Mouse (Mus musculus): ENCODE results near the gene 1700025G04Rik.

Gene 1700025G04Rik

DNA sequence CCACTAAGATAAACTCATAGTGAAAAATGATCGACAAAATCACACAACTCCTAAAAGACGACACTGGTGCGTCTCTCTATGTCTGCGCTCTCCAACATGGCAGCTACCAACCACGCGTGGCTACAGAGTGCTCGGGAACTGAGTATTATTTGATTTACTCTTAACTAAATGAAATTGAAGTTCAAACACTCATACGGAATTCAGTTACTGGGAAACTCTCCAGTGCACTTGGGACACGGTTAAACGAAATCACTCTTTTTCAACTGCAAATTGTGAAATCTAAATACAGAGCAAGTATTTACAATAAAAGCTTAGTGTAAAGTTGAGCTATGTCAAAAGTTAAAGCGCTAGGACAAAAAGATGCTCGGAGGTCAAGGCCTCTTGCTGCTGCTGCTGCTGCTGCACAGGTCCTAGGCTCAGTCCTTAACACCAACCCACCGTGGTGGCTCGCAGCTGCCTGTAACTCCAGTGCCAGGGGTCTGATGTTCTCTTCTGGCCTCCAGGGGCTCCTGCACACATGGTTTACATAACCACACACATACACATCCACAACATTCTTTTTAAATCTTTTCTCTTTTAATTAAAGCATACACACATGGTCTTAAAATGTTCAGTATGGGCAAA is 13.6 kb downstream of the 1700025G04Rik start:
- DNase-seq (ENCODE audit: low spot score): no peak

DNA sequence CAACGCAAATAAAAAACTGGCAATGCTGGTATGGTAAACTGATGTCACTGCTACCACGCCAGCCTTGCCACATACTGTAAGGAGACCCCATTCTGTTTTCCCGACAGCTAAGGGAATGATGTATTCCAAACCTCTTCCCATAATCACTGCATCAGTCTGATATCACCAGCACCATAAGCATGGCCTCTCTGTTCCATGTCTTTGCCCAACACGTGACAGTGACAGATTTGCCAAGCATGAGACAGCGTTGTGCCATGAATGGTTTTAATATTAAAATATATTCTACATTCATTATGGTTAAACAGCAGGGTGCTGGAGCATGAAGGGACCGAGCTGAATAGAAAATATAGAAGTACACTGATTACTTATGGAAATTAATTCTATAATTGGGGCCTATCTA is 14.2 kb downstream of the 1700025G04Rik start:
- no peak for DNase-seq (ENCODE audit: low spot score)

DNA sequence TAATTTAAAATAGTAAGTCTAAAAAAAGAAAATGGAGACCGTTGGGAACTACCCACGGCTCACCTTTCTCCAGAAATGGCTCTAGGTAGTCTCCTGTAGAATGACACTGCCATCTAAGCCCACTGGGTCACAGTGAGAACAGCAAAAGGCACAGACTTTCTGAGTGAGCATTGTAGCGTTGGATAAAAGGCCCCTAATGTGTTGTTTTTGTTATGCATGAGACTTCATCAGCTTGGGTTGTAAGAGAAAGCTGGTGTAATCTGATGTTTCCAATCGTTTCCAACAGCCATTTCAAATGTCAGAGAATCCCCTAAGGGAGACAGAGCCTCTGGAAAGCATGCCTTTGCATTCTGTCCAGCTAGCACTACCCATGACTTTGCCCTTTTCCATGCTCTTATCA is 19.5 kb downstream of the 1700025G04Rik start:
- DNase-seq (ENCODE audit: low spot score): no peak

DNA sequence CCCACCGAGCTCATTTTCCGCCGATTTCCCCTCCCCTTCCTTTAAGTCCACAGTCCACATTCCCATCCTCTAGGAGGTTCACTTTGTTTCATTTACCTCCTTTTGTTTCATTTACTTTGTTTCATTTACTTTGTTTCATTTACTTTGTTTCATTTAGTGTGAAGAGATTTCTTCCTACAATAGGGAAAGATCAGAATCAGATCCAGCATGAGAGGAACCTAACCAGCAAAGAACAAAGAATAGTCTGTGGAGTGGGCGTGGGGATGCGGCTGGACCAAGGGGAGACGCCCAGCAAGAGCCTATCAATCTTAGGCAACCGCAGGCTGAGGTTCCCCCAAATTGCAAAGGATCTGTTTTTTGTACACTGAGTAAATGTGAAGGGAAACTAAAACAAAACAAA is 20.2 kb downstream of the 1700025G04Rik start:
- DNase-seq (ENCODE audit: low spot score): no peak

DNA sequence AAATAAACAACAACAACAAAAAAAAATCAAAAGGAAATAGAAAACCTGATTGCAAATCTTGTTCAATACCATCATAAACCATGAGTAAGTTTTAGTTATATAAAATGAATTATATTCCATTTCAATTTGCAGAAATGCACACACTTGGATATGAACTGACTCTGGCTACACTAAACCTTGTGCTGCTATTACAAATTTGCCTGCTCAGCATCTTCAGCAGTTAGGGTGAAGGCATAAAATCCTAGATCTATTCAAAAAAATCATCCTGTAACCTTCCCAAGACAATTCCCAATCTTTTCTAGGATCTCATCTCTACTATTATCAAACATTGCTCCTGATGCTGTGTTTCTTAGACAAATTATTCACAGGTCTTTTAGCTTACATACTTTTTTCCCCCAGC is 22.0 kb downstream of the 1700025G04Rik start:
- DNase-seq (ENCODE audit: low spot score): no peak

DNA sequence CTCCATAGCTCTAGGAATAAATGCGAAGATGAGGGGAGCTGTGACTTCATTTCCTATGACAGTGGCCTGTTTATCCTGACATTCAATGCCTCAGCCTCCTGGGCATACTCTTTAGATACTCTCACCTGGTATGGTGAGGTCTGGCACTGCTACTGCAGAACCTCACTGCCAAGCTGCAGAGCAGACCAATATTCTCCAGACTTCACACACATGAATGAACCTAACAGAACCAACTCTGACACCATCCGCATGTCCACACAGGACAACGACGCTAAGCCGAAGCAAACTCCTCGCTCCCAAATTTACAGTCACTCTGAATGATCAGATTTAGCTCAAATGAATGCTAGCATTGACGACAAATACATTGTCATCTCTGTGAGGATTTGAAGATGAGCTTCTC is 24.4 kb downstream of the 1700025G04Rik start:
- DNase-seq (ENCODE audit: low spot score): no peak

DNA sequence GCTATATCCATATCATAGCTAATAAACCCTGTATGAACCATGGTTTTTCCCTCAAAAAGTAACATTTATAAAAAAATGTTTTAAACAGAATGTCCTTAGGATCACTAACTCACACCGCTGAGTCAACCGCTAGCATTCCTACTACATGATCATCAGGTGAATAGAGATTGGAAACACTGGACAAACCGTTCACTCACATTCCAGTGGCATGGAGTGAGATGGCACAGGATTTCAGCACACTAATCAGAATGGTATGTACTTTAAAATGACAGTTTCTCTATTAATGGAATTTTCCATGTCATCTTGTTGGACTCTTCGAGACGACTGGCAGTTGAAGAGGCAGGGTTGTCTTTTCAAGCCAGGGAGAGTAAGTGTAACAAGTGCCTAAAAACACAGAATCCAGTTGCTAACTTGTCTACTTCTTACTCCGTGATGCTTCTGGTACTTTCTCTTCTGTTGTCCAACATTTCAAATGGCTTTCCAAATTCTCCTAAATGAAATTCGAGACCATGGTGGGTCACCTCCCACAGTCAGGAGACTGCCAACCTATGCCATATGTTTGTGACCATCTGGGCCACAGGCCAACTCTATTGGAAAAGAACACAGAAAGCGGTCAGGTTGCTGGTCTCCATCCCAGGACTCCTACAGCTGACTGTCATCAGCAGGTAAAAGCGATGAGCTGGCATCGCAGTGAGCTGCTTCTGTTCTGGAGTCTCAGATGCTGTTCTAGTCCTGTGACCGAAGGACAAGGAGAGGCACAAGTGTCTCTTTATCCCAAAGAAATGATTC is 26.4 kb downstream of the 1700025G04Rik start:
- no peak for DNase-seq (ENCODE audit: low spot score)

DNA sequence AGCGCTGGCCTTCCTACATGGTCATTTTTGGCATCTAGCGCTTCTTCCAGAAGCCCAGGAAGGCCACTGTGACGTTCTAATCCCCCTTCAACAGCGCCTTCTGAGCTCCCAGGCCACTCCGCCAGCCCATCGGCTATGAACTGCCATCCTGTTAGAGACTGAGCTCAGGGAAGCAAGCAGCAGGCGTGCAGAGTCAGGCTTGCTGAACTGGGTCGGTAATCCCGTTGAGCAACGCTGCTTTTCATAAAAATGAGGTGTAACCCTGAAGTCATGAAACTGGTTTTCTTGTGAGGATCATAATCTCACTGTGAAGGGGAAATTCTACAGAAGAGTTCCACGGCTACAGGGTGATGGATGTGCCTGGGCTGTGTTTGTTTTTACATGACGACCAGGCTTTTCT is 28.2 kb downstream of the 1700025G04Rik start:
- no peak for DNase-seq (ENCODE audit: low spot score)

DNA sequence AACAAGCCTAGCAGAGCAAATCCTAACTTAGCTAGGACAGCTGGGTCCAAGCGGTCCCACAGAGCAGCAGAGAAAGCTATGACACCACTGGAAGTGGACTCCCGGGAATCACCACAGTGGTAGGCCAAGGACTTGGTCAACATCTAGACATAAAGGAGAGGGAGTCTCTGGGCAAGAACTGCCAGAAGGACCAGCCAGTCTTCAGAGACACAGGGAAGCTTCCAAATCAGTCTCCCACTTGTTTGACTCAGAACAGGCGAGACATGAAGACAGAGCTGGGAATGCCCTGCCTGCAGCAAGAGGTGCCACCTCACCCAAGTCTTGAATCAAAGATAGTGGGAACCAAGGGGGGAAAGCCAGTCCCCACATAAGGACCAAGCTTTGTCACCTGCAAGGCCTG is 29.7 kb downstream of the 1700025G04Rik start:
- DNase-seq (ENCODE audit: low spot score): no peak

DNA sequence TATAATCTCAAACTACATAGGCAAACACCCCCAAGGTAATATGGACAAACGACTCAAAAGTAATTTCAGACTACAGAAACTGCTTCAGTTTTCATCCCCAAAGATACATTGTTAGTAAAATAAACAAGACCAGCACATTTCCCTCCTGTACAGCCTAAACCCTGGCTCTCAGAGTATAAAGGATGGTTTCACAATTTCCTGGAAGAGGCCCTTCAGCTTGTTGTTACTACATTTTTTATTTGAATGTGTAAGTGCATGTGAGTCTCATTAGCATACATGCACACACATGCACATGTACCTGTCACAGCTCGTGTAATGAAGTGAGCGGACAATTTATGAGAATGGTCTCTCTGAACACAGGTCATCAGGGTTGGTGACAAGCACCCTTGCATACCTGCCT is 31.1 kb downstream of the 1700025G04Rik start:
- DNase-seq (ENCODE audit: low spot score): no peak

DNA sequence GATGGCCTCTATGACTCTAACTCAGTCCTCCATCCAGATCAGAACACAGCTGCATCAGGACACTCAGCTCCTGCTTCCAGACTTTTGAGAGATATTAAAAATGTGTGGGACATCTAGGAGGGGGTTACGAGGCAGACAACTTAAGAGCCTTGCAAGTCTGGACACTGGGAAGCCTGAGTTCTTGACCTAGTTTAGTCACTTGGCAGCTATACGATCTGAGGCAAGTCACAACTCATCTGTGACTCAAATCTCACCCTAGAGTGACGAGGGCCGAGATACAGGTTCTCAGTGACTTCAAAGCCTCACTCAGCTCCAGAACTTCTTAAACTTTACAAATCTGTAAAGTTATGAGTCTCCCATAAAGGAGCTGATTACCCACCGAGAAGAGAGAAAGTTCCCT is 36.8 kb downstream of the 1700025G04Rik start:
- no peak for DNase-seq (ENCODE audit: low spot score)

DNA sequence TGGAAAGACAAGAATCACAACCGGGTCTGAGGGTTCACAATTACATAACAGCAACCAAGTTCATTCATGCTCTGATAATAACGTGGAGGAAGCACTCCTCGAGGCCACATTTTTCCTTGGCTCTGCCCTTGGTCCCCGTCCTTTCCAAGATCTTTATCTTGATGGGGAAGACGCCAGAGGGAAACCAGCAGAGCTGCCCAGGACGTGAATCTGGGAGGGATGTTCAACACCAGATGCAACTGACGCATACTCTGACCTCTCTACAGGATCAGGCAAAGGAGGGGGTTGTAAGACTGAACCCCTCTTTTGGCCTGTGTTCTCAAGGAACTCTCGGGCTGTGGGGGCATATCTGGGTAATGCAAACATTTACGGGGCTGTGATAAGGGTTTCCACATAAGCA is 38.1 kb downstream of the 1700025G04Rik start:
- DNase-seq (ENCODE audit: low spot score): peak; percentile 36

DNA sequence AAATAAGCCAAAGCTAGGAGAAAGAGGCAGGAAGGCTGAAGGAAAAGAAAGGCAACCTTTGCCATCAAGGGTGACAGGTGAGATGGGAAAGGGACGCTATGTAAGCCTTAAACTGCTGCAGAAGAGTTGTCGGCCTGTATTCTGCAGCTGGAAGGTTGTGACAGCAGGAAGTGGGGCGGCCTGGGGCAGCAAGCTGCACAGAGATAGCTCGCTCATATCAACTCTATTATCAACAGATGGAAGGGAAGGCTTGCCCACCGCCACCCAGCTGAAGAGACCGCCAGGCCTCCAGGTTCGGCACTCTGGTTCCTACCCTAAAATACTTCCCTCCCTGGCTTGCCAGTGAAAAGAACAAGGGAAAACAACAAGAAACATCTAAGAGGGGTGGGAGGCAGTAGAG is 39.9 kb downstream of the 1700025G04Rik start:
- no peak for DNase-seq (ENCODE audit: low spot score)

DNA sequence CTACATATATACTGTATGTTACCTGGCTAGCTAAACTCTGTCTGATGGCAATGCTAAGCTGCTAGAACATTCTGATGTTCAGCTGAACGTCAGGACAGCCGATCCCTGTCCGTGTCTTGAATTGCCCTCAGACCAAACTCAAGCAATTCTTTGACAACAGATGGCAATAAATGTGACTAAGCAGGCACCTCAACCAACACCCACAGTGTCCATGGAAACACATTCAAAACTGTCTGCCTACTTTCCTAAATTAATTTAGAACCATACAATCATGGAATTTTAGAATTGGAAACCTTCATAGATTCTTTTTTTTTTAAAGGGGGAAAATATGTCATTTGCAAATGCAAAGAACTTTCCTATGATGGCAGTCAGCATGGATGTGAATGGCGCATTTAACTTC is 41.6 kb downstream of the 1700025G04Rik start:
- DNase-seq (ENCODE audit: low spot score): no peak

DNA sequence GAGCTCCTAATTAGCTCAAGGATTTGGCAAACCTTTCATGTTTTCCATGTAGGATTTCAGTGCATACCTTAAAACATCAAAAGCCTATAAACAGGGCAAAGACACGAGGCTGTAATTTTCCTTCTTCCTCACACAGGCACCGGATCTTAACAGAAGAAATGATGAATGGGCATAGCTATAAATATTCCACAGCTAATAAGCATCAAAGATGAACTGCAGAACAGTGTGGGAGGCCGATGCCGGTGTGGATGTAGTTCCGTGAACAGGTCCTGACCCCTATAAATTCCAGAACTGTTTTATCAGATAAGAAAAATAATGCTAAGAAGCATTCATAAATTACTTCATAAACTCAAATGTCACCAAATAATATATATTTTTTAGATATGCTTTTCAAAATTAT is 42.5 kb downstream of the 1700025G04Rik start:
- DNase-seq (ENCODE audit: low spot score): no peak

DNA sequence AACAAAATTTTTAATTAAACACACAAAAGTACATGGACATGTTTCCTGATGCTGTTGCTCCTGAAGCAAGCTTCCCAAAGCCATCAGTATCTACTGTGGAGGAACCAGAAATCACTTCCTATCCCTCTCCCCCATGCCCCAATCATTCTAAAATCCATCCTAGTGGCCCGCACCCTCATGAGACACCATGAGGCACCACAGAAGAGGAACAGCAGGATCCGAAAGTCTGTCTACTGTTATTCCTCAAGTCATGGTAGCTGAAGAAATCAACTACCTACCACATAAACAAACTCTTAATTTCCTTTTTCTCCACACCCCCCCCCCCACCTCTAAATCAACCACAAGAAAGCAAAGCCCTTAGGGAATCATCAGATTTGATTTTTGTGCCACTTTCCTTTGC is 46.5 kb downstream of the 1700025G04Rik start:
- no peak for DNase-seq (ENCODE audit: low spot score)

DNA sequence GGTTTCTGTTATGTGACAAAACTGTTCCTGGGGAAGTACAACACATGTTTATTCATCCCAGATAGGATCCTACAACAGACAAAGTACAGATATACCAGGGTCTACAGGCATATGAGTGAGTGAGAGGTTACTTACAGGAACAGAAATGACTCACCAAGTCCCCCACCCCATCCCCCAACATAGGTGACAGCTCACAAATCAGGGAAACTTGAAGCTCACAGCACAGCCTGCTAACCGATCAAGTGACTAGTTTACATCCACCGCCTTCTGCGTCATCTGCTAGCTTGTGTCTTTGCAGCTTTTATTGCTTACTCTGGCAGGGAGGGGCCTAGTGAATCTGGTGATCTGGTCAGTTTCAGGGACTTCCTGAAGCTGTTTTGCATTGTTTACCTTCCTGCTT is 47.5 kb downstream of the 1700025G04Rik start:
- DNase-seq (ENCODE audit: low spot score): no peak

DNA sequence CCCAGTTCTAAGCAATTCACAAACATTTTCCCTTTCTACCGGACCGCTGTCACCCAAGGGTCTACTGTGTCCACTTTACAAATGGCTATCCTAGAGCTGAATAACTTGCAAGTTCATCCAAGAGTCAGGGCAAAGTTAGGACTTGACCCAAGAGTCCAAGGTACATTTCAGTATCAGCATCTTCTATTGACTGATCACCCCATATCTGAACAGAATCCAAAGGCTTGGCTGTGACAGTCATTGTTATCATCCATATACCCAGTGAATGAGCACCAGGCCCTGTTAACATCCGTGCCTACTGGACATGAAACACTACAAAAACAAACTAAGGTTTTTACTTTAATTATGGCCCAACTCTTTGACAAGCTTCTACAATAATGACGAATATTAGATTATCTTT is 48.9 kb downstream of the 1700025G04Rik start:
- no peak for DNase-seq (ENCODE audit: low spot score)

DNA sequence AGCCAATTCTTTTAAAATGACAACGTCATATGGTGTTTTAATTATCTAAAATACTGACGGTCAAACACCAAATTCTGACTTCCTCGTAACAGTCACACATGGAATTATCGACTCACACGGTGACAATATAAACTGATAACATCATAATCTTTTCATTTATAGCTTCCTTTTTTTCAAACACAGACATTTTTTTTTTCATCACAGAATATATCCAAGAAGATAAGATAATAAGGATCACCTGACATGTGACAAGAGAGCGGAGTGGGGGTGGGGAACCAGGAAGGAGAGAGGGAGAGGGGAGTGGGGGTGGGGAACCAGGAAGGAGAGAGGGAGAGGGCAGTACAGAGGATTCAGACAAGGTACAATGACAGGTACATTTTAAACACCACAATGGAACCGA is 49.9 kb downstream of the 1700025G04Rik start:
- no peak for DNase-seq (ENCODE audit: low spot score)

DNA sequence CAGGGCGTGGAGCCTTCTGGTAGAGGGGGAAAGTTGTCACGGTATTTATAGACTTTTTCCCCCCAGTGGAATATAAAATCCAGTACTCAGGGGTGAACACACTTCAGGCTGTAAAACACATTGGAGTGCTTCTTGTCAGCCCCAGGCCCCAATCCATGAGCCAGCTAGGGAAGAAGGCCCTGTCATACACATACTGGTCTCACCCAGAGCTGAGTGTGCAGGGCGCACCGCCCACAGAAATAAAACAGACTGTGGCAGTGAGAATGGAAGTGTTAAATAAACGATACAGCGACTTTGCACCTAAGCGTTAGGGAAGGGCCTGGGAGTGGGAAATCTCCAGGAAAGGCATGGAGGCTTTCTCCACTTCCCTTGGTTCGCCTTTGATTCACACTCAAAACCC is 50.3 kb downstream of the 1700025G04Rik start:
- no peak for DNase-seq (ENCODE audit: low spot score)

DNA sequence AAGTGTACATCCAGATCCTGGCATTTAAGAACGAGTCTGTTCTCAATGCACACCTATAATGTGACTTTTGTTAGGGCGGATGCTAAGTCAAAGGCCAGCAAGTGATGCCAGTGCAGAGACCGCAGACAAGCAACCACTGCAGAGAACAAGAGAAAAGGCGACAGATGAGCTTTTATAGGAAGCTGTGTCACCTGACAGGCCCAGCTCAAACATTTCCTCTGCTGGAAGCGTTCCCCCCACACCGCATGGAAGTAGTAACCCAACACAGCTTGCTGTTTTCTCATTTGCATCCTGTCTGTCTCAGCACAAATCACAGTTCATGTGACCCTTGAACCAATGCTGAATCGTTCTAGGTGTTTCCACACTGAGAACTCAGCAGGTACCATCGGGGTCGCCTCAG is 51.8 kb downstream of the 1700025G04Rik start:
- no peak for DNase-seq (ENCODE audit: low spot score)

DNA sequence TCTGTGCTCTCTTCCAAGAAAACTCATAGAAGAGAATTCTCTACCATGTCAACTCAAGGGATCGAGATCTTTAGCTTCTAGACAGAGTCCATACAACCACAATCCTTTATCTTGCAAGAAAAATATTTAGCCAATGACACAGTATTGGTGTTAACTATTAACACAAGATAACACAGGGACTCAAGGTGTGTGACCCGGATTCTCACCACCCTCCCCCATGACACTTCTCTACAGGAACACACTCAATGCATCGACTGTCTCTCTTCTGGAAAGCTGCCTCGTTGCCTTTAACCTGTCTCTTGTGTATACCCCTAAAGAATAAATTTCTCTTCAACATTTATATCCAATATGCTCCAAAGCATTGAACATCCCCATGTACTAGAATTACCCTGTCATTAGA is 52.3 kb downstream of the 1700025G04Rik start:
- no peak for DNase-seq (ENCODE audit: low spot score)

DNA sequence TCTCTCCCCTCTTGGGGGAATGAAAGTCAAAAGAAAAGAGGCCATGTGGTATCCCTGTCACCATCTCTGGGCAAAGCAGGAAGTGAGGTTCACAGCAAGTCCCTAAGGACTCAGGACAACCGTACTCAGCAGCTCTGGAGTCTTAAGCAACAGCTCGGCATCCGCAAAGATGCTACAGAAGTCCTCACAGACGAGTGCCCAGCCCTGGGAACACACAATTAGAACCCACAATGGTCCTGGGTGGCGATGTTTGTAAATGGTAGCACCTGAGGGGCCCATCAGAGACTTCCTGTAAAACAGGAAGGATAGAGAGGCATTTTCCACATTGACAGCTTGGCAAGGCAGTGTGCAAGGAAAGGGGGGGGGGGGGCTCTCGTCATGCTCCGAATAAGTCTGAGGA is 55.2 kb downstream of the 1700025G04Rik start:
- no peak for DNase-seq (ENCODE audit: low spot score)

DNA sequence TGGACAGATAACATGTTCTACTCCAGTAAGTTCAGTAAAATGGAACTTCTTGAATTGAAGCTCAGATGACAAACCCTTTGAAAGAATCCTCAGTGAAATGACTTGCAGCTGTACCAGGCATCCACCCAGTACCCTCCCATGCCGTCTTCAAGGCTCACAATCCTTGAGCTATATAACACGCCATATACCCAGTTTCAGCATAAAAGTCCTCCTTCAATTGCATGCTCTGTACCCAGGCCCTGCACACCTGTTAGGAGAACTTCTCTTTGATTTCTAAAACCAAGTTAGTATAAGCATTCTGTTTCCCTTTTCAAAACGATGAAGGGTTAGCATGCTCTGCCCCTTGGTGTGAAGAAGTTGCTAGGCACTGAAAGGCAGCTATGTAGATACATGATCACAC is 56.2 kb downstream of the 1700025G04Rik start:
- DNase-seq (ENCODE audit: low spot score): no peak

Data from urinary bladder, postnatal 25 days (tissue).